Mouse (Mus musculus): ENCODE measurements at regions not wholly inside any gene's neighbourhood (a gene's known extent, or its start where the extent isn't known, plus 50 kb on each side); places are given as distances from the start of the nearest gene placed in this dataset.

GRCm38 (mm10) chr13:102391911-102392310 lies 301.4 kb upstream of the Cd180 start:
- no peak for TF ChIP-seq CTCF (IDR thresholded peaks at IDR 0.05; ENCODE audit: borderline replicate concordance, insufficient read depth, low read depth, low read length)
- no peak for TF ChIP-seq POLR2A (IDR thresholded peaks at IDR 0.05; ENCODE audit: borderline replicate concordance, insufficient read depth, low read length)

Data from cerebellum, adult 2 months (tissue).